Mouse (Mus musculus): ENCODE data around the gene Tsfm. TPM values are rescaled to one million over a fixed set of nuclear protein-coding genes. Genes with fewer than 3 reads are reported as not detected.
A peak's percentile ranks its signal among the peaks of the same experiment; 100 is the strongest.

The Tsfm gene
- polyA plus RNA-seq, 1 experiment from 2014 or later: 69.6 TPM

- H3K9me3 ChIP-seq: no peaks in the 10 kb centered on the region
- no peaks in the 10 kb centered on the region for H3K27me3 ChIP-seq
- H3K4me3 ChIP-seq: peak overlapping the region; percentile 86
- ATAC-seq (ENCODE audit: insufficient number of reproducible peaks, low FRiP score, low TSS enrichment, low read depth): no peak
- H3K4me1 ChIP-seq: peaks cover 66% of the 10 kb centered on the region
- H3K36me3 ChIP-seq: no peaks in the 10 kb centered on the region
- H3K4me2 ChIP-seq: peak overlapping the region; percentile 91
- 5% methylated on average over 11 of the region's 11 CpGs for WGBS
- peak overlapping the region; percentile 100 for H3K27ac ChIP-seq
- H3K9ac ChIP-seq: peak overlapping the region; percentile 99
These were observed 49.6 kb downstream of the Tsfm start for GRCm38 (mm10) chr10:126980933-126981530.

- Histone ChIP-seq H3K27ac (peak overlapping the region; percentile 100), H3K4me3 (peak overlapping the region; percentile 86), H3K9ac (peak overlapping the region; percentile 99), H3K9me3 (no peaks in the 10 kb centered on the region), H3K27me3 (no peaks in the 10 kb centered on the region), H3K36me3 (no peaks in the 10 kb centered on the region), H3K4me2 (peak overlapping the region; percentile 91), H3K4me1 (peaks cover 67% of the 10 kb centered on the region)
- 0% methylated on average over 16 of the region's 16 CpGs for WGBS
- ATAC-seq (ENCODE audit: insufficient number of reproducible peaks, low FRiP score, low TSS enrichment, low read depth): no peak
These were observed 50.3 kb downstream of the Tsfm start for GRCm38 (mm10) chr10:126980221-126980932.

- Histone ChIP-seq H3K9ac (peak overlapping the region; percentile 99), H3K27me3 (no peaks in the 10 kb centered on the region), H3K36me3 (no peaks in the 10 kb centered on the region), H3K4me3 (peak overlapping the region; percentile 86), H3K27ac (peak overlapping the region; percentile 100), H3K4me1 (peaks cover 61% of the 10 kb centered on the region), H3K4me2 (peak overlapping the region; percentile 91), H3K9me3 (no peaks in the 10 kb centered on the region)
- no peak for ATAC-seq (ENCODE audit: insufficient number of reproducible peaks, low FRiP score, low TSS enrichment, low read depth)
- under 1% methylated on average over 48 of the region's 57 CpGs for WGBS
These were observed 50.9 kb downstream of the Tsfm start for GRCm38 (mm10) chr10:126979636-126980151.

- H3K9me3 ChIP-seq: no peaks in the 10 kb centered on the region
- ATAC-seq (ENCODE audit: insufficient number of reproducible peaks, low FRiP score, low TSS enrichment, low read depth): no peak; the same call in 1 of the 2 replicates
- no peaks in the 10 kb centered on the region for H3K27me3 ChIP-seq
- H3K4me1 ChIP-seq: peaks cover 55% of the 10 kb centered on the region
- peak overlapping the region; percentile 91 for H3K4me2 ChIP-seq
- peak overlapping the region; percentile 86 for H3K4me3 ChIP-seq
- no peaks in the 10 kb centered on the region for H3K36me3 ChIP-seq
- peak overlapping the region; percentile 100 for H3K27ac ChIP-seq
- 1% methylated on average over 46 of the region's 62 CpGs for WGBS
- peak overlapping the region; percentile 99 for H3K9ac ChIP-seq
These were observed 51.5 kb downstream of the Tsfm start for GRCm38 (mm10) chr10:126979121-126979635.

GRCm38 (mm10) chr10:126978277-126978994 lies 52.2 kb downstream of the Tsfm start, which contains the start of gene Ctdsp2:
Gene Ctdsp2 (plus strand): TSS chr10:126978717.
- peak within 1 kb of the TSS; percentile 86 for H3K4me3 ChIP-seq
- under 1% methylated on average over 44 of the region's 56 CpGs for WGBS
- H3K27me3 ChIP-seq: no peaks in the 10 kb centered on the region
- H3K9ac ChIP-seq: peak within 1 kb of the TSS; percentile 99
- peaks cover 48% of the 10 kb centered on the region for H3K4me1 ChIP-seq
- no peaks in the 10 kb centered on the region for H3K36me3 ChIP-seq
- peak within 1 kb of the TSS; percentile 91 for H3K4me2 ChIP-seq
- peak within 1 kb of the TSS; percentile 100 for H3K27ac ChIP-seq
- ATAC-seq (ENCODE audit: insufficient number of reproducible peaks, low FRiP score, low TSS enrichment, low read depth): peak; percentile 94
- H3K9me3 ChIP-seq: no peaks in the 10 kb centered on the region

GRCm38 (mm10) chr10:126977076-126977475 lies 53.6 kb downstream of the Tsfm start:
- H3K36me3 ChIP-seq: no peaks in the 10 kb centered on the region
- H3K9me3 ChIP-seq: no peaks in the 10 kb centered on the region
- H3K4me2 ChIP-seq: no peak overlapping the region
- no peaks in the 10 kb centered on the region for H3K27me3 ChIP-seq
- no peak overlapping the region for H3K27ac ChIP-seq
- H3K4me3 ChIP-seq: no peak overlapping the region
- H3K4me1 ChIP-seq: peaks cover 46% of the 10 kb centered on the region
- no peak for ATAC-seq (ENCODE audit: insufficient number of reproducible peaks, low FRiP score, low TSS enrichment, low read depth)
- WGBS: 81% methylated on average over 4 of the region's 4 CpGs
- H3K9ac ChIP-seq: no peak overlapping the region

GRCm38 (mm10) chr10:126975706-126976105 lies 54.9 kb downstream of the Tsfm start:
- Histone ChIP-seq H3K27me3 (no peaks in the 10 kb centered on the region), H3K4me2 (no peak overlapping the region), H3K9ac (no peak overlapping the region), H3K4me1 (peaks cover 46% of the 10 kb centered on the region), H3K9me3 (no peaks in the 10 kb centered on the region), H3K4me3 (no peak overlapping the region), H3K36me3 (no peaks in the 10 kb centered on the region), H3K27ac (0 out of 2 replicates have a peak overlapping the region, but pooled peaks have one; percentile 23)
- no peak for ATAC-seq (ENCODE audit: insufficient number of reproducible peaks, low FRiP score, low TSS enrichment, low read depth)
- 69% methylated on average over 6 of the region's 6 CpGs for WGBS

GRCm38 (mm10) chr10:126972988-126973387 lies 57.7 kb downstream of the Tsfm start:
- WGBS: 18% methylated on average over 7 of the region's 7 CpGs

GRCm38 (mm10) chr10:126972051-126972725 lies 58.5 kb downstream of the Tsfm start:
- Histone ChIP-seq H3K27ac (peak overlapping the region; percentile 90), H3K27me3 (no peaks in the 10 kb centered on the region), H3K4me1 (peaks cover 48% of the 10 kb centered on the region), H3K4me2 (peak overlapping the region; percentile 25), H3K9me3 (no peaks in the 10 kb centered on the region), H3K4me3 (no peak overlapping the region), H3K36me3 (no peaks in the 10 kb centered on the region), H3K9ac (no peak overlapping the region)
- peak; percentile 89 for ATAC-seq (ENCODE audit: insufficient number of reproducible peaks, low FRiP score, low TSS enrichment, low read depth)
- 7% methylated on average over 13 of the region's 13 CpGs for WGBS

More at GRCm38 (mm10) chr10:126972988-126973387, 57.7 kb downstream of the Tsfm start:
- Histone ChIP-seq H3K36me3 (no peaks in the 10 kb centered on the region), H3K4me3 (no peak overlapping the region), H3K27ac (peak overlapping the region; percentile 90), H3K27me3 (no peaks in the 10 kb centered on the region), H3K4me1 (peaks cover 50% of the 10 kb centered on the region), H3K9me3 (no peaks in the 10 kb centered on the region), H3K9ac (no peak overlapping the region), H3K4me2 (0 out of 2 replicates have a peak overlapping the region, but pooled peaks have one; percentile 25)
- ATAC-seq (ENCODE audit: insufficient number of reproducible peaks, low FRiP score, low TSS enrichment, low read depth): no peak

GRCm38 (mm10) chr10:126971363-126972050 lies 59.1 kb downstream of the Tsfm start:
- Histone ChIP-seq H3K9ac (no peak overlapping the region), H3K4me2 (peak overlapping the region; percentile 25), H3K36me3 (no peaks in the 10 kb centered on the region), H3K27me3 (no peaks in the 10 kb centered on the region), H3K9me3 (no peaks in the 10 kb centered on the region), H3K27ac (peak overlapping the region; percentile 90), H3K4me3 (no peak overlapping the region), H3K4me1 (peaks cover 45% of the 10 kb centered on the region)
- 11% methylated on average over 12 of the region's 12 CpGs for WGBS
- peak; percentile 8; the same call in 1 of the 2 replicates for ATAC-seq (ENCODE audit: insufficient number of reproducible peaks, low FRiP score, low TSS enrichment, low read depth)
